9 mouse cellular contexts compared by ENCODE assay signal in the genomic region with DNA sequence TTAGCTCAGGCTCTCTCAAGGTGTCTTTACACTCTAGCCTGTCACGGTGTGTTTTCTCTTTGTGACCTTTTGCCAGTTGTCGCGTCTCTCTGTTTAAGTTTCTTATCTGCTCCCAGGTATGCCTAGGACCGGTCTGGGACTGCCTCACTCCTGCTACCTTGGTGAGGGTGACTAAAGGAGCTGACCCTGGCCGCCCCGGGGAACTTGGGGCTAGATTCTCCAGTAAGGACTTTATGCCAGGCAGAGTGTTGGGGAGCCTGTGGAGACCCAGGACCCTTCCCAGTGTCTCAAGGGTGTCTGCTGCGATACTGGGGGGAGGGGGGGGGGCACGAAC. TPM values are rescaled to one million over a fixed set of nuclear protein-coding genes. Genes with fewer than 3 reads are reported as not detected.
DNase-seq lines count a peak whose midpoint lies in the region; ATAC-seq and TF ChIP-seq lines count a peak whose summit lies in the region.
"Had no signal": no experiment of that assay in that cellular context is flagged by ENCODE, and none has a peak within 500 bp of the region (broad histone marks: within the 10 kb centered on the region; RNA-seq: fewer than 3 reads in every experiment).

No protein-coding gene starts in this region.

- peaks cover 21% of the 10 kb centered on the region; the same call in 1 of the 2 replicates for H3K4me1 ChIP-seq in kidney, postnatal 0 days (replicated peaks; ENCODE audit: insufficient read depth, low read length)
- H3K4me1 ChIP-seq in embryonic facial prominence, embryonic 11.5 days (ENCODE audit: control insufficient read depth, insufficient read depth, low read length) = no peaks in the 10 kb centered on the region
- peaks cover 37% of the 10 kb centered on the region for H3K4me1 ChIP-seq in intestine, embryonic 16.5 days (ENCODE audit: control insufficient read depth, insufficient read depth, low read length)

- TF ChIP-seq POLR2A in myocyte (IDR thresholded peaks at IDR 0.05; ENCODE audit: insufficient read length, low read depth) = no peak

- H3K79me2 ChIP-seq in myocyte (ENCODE audit: control insufficient read depth, insufficient read depth) = peaks cover 47% of the 10 kb centered on the region

- ATAC-seq in kidney, postnatal 0 days (replicated peaks; ENCODE audit: low FRiP score, low read depth) = no peak
- no peak for ATAC-seq in embryonic facial prominence, embryonic 11.5 days (replicated peaks; ENCODE audit: insufficient number of reproducible peaks, low FRiP score, low TSS enrichment, low read depth)
- ATAC-seq in intestine, embryonic 16.5 days = no peak; the same call in 1 of the 2 replicates

- peak overlapping the region; percentile 75 for H3K4me3 ChIP-seq in kidney, postnatal 0 days (replicated peaks; ENCODE audit: low read depth, low read length)
- peak overlapping the region; percentile 67 for H3K4me3 ChIP-seq in embryonic facial prominence, embryonic 11.5 days (ENCODE audit: low read depth, low read length)
- H3K4me3 ChIP-seq in intestine, embryonic 16.5 days (ENCODE audit: low read length) = peak overlapping the region; percentile 87
- H3K4me3 ChIP-seq in myocyte = peak overlapping the region; percentile 90

- H3K27ac ChIP-seq in kidney, postnatal 0 days = peak overlapping the region; percentile 97
- no peak overlapping the region for H3K27ac ChIP-seq in embryonic facial prominence, embryonic 11.5 days (replicated peaks; ENCODE audit: low read depth, low read length)
- peak overlapping the region; percentile 99 for H3K27ac ChIP-seq in intestine, embryonic 16.5 days (ENCODE audit: low read length)

- no peak for TF ChIP-seq CTCF in kidney, postnatal 0 days (IDR thresholded peaks at IDR 0.05; ENCODE audit: low read depth)

- no peak for DNase-seq in kidney, postnatal 0 days (ENCODE audit: low spot score)
- DNase-seq in kidney, postnatal 14 days = no peak
- DNase-seq in embryonic facial prominence, embryonic 11.5 days (ENCODE audit: low spot score) = no peak
- DNase-seq in gastrocnemius, postnatal 14 days = no peak
- DNase-seq in B cell, adult 2 months = no peak
- DNase-seq in spleen, postnatal 10 days (ENCODE audit: low spot score in 2 of 2) = no peak

- no peaks in the 10 kb centered on the region for H3K9me3 ChIP-seq in kidney, postnatal 0 days (replicated peaks; ENCODE audit: low read length)
- H3K9me3 ChIP-seq in embryonic facial prominence, embryonic 11.5 days (replicated peaks; ENCODE audit: control insufficient read depth, low read length) = no peaks in the 10 kb centered on the region
- H3K9me3 ChIP-seq in intestine, embryonic 16.5 days (ENCODE audit: control insufficient read depth, low read length) = no peaks in the 10 kb centered on the region

- intact Hi-C loops in gastrocnemius, postnatal 14 days (cut with DNase I; ENCODE audit: low total_unique reads) = no loop called here

- 0 out of 2 replicates have a peak, but pooled peaks cover 4% of the 10 kb centered on the region for H3K36me3 ChIP-seq in kidney, postnatal 0 days (ENCODE audit: insufficient read depth, low read length)
- H3K36me3 ChIP-seq in embryonic facial prominence, embryonic 11.5 days (replicated peaks; ENCODE audit: control insufficient read depth, insufficient read depth, low read depth, low read length) = no peaks in the 10 kb centered on the region; the same call in 1 of the 2 replicates
- no peaks in the 10 kb centered on the region for H3K36me3 ChIP-seq in intestine, embryonic 16.5 days (ENCODE audit: control insufficient read depth, insufficient read depth, low read length)
- peaks cover 5% of the 10 kb centered on the region for H3K36me3 ChIP-seq in myocyte (ENCODE audit: control insufficient read depth, insufficient read depth)

- peak overlapping the region; percentile 85 for H3K9ac ChIP-seq in kidney, postnatal 0 days (ENCODE audit: low read depth, low read length)
- peak overlapping the region; percentile 70 for H3K9ac ChIP-seq in embryonic facial prominence, embryonic 11.5 days (replicated peaks; ENCODE audit: low read length)
- H3K9ac ChIP-seq in intestine, embryonic 16.5 days (ENCODE audit: low read depth, low read length) = peak overlapping the region; percentile 93

- WGBS in kidney, postnatal 0 days = 3% methylated on average over 8 of the region's 8 CpGs
- whole genome bisulfite sequencing in embryonic facial prominence, embryonic 11.5 days = 11% methylated on average over 8 of the region's 8 CpGs
- 8% methylated on average over 8 of the region's 8 CpGs for WGBS in intestine, embryonic 16.5 days

- no peaks in the 10 kb centered on the region for H3K27me3 ChIP-seq in kidney, postnatal 0 days (ENCODE audit: insufficient read depth, low read length)
- no peaks in the 10 kb centered on the region for H3K27me3 ChIP-seq in embryonic facial prominence, embryonic 11.5 days (ENCODE audit: control insufficient read depth, insufficient read depth, low read length)
- no peaks in the 10 kb centered on the region for H3K27me3 ChIP-seq in intestine, embryonic 16.5 days (replicated peaks; ENCODE audit: control insufficient read depth, insufficient read depth, low read length)
- H3K27me3 ChIP-seq in myocyte (ENCODE audit: control insufficient read depth, insufficient read depth, insufficient read length) = no peaks in the 10 kb centered on the region

- peak overlapping the region; percentile 85 for H3K4me2 ChIP-seq in kidney, postnatal 0 days (ENCODE audit: low read length)
- peak overlapping the region; percentile 49 for H3K4me2 ChIP-seq in embryonic facial prominence, embryonic 11.5 days (ENCODE audit: low read depth, low read length)
- peak overlapping the region; percentile 63 for H3K4me2 ChIP-seq in intestine, embryonic 16.5 days (ENCODE audit: low read depth, low read length)
- peak overlapping the region; percentile 93 for H3K4me2 ChIP-seq in myocyte (ENCODE audit: low read depth)

- H3ac ChIP-seq in myocyte (ENCODE audit: control insufficient read depth, insufficient read length) = peak overlapping the region; percentile 70

TF ChIP-seq in myocyte, 11 proteins besides CTCF, POLR2A, EP300 and RAD21:
- TF ChIP-seq TCF12 (IDR thresholded peaks at IDR 0.05; ENCODE audit: insufficient read depth, poor library complexity, severe bottlenecking) = no peak
- no peak for TF ChIP-seq MYOG (IDR thresholded peaks at IDR 0.05; ENCODE audit: control insufficient read depth in 1 of 3, insufficient read depth in 1 of 3, insufficient read length in 2 of 3, low read depth in 2 of 3)

RNA-seq across cellular contexts. Expression of gene Pttg1ip, which starts 0.7 kb away (rescaled TPM):
- polyA plus RNA-seq in kidney, postnatal 0 days (2015; fragmentation: Nextera tagmentation; extraction: Ambion mirVana) = 210 and 216 TPM in 2 replicates
- 89.2 and 95.6 TPM in 2 replicates for polyA plus RNA-seq in embryonic facial prominence, embryonic 11.5 days (2014; fragmentation: Nextera tagmentation; extraction: Ambion mirVana)
- 177 and 181 TPM in 2 replicates for polyA plus RNA-seq in intestine, embryonic 16.5 days (2015; fragmentation: Nextera tagmentation; extraction: Ambion mirVana)
- polyA plus RNA-seq in myocyte (2012; fragmentation: generic; extraction: Trizol) = 237 TPM
- total RNA-seq in gastrocnemius, postnatal 14 days (2021) = 10 to 100 TPM; 47.4 to 51.8 TPM

RNA-seq across cellular contexts. Expression of gene Sumo3, which starts 23.6 kb away (rescaled TPM):
- polyA plus RNA-seq in kidney, postnatal 0 days (2015; fragmentation: Nextera tagmentation; extraction: Ambion mirVana) = 313 and 335 TPM in 2 replicates
- polyA plus RNA-seq in embryonic facial prominence, embryonic 11.5 days (2014; fragmentation: Nextera tagmentation; extraction: Ambion mirVana) = 382 and 410 TPM in 2 replicates
- 330 and 356 TPM in 2 replicates for polyA plus RNA-seq in intestine, embryonic 16.5 days (2015; fragmentation: Nextera tagmentation; extraction: Ambion mirVana)
- polyA plus RNA-seq in myocyte (2012; fragmentation: generic; extraction: Trizol) = 127 TPM
- total RNA-seq in gastrocnemius, postnatal 14 days (2021) = 10 to 100 TPM; 41.9 to 46.5 TPM

RNA-seq across cellular contexts. Expression of gene Gm49325, which starts 23.7 kb away (rescaled TPM):
- polyA plus RNA-seq in kidney, postnatal 0 days (2015; fragmentation: Nextera tagmentation; extraction: Ambion mirVana) = 13.1 and 15.2 TPM in 2 replicates
- polyA plus RNA-seq in embryonic facial prominence, embryonic 11.5 days (2014; fragmentation: Nextera tagmentation; extraction: Ambion mirVana) = 1.6 TPM in 1 of 2 replicates, not detected in the other
- 1.9 TPM in 1 of 2 replicates, not detected in the other for polyA plus RNA-seq in intestine, embryonic 16.5 days (2015; fragmentation: Nextera tagmentation; extraction: Ambion mirVana)
- polyA plus RNA-seq in myocyte (2012; fragmentation: generic; extraction: Trizol) = 8.8 TPM
- total RNA-seq in gastrocnemius, postnatal 14 days (2021) = 10 to 100 TPM in 1 of 2 experiments, 1 to 10 TPM in 1; 5.8 to 10.3 TPM
- total RNA-seq: neutrophil, adult 5-6 weeks had no signal

RNA-seq across cellular contexts. Expression of gene Ube2g2, which starts 39.8 kb away (rescaled TPM):
- 51.4 and 53.5 TPM in 2 replicates for polyA plus RNA-seq in kidney, postnatal 0 days (2015; fragmentation: Nextera tagmentation; extraction: Ambion mirVana)
- polyA plus RNA-seq in embryonic facial prominence, embryonic 11.5 days (2014; fragmentation: Nextera tagmentation; extraction: Ambion mirVana) = 41.2 and 44.1 TPM in 2 replicates
- polyA plus RNA-seq in intestine, embryonic 16.5 days (2015; fragmentation: Nextera tagmentation; extraction: Ambion mirVana) = 61.5 and 68.6 TPM in 2 replicates
- 181 TPM for polyA plus RNA-seq in myocyte (2012; fragmentation: generic; extraction: Trizol)
- 10 to 100 TPM; 79.8 to 84.4 TPM for total RNA-seq in gastrocnemius, postnatal 14 days (2021)

RNA-seq across cellular contexts. Expression of gene Itgb2, which starts 52.2 kb away (rescaled TPM):
- 1.4 and 1.6 TPM in 2 replicates for polyA plus RNA-seq in kidney, postnatal 0 days (2015; fragmentation: Nextera tagmentation; extraction: Ambion mirVana)
- 1.3 and 1.4 TPM in 2 replicates for polyA plus RNA-seq in embryonic facial prominence, embryonic 11.5 days (2014; fragmentation: Nextera tagmentation; extraction: Ambion mirVana)
- 3.8 and 3.9 TPM in 2 replicates for polyA plus RNA-seq in intestine, embryonic 16.5 days (2015; fragmentation: Nextera tagmentation; extraction: Ambion mirVana)
- polyA plus RNA-seq in myocyte (2012; fragmentation: generic; extraction: Trizol) = 1.3 TPM
- total RNA-seq in gastrocnemius, postnatal 14 days (2021) = 1 to 10 TPM; 1.8 to 2.1 TPM
